Mouse (Mus musculus): Measurements from ENCODE around the gene Arhgap32.

GRCm38 (mm10) chr9:32311786-32312185 is 195.8 kb downstream of the Arhgap32 start:
- no peak for TF ChIP-seq POLR2A (IDR thresholded peaks at IDR 0.05; ENCODE audit: insufficient read depth, low read length)
- no peak for TF ChIP-seq CTCF (IDR thresholded peaks at IDR 0.05; ENCODE audit: low read depth, low read length)
- no peak for TF ChIP-seq EP300 (IDR thresholded peaks at IDR 0.05; ENCODE audit: insufficient read depth, low read depth, low read length)

Data from ES-Bruce4 (cell line).